Mouse (Mus musculus): ENCODE results near the gene Wwc2. TPM values are rescaled to one million over a fixed set of nuclear protein-coding genes. Genes with fewer than 3 reads are reported as not detected.
"Not testable (repeated sequence)": the region's sequence is repeated elsewhere in the genome, so short reads cannot be mapped to it uniquely, and the experiment has no call there.

The Wwc2 gene
- total and polyA plus RNA-seq, 2 experiments from 2014 or later = 8.2 to 18.5 TPM

DNA sequence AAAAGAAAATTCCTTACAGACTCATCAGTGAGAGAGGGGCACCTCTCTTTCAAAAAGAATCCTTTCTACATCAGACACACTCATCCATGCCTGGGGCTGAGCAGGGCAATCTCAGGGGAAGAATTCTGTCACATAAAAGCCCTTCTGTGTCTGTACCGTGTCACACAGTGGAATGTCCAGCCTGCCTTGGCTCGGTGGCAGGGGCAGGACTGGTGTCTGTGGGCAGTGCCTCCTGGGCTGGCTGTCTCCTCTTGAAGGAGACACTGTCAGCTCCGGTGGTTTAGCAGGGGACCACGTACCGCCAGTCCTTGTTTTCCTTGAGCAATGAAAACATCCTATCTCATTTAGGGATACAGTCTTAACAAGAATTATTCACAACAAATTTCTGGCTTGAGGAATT, 165.1 kb downstream of the Wwc2 start:
- WGBS = 27% methylated on average over 5 of the region's 5 CpGs
- no peak overlapping the region for H3K4me2 ChIP-seq (ENCODE audit: low read depth, low read length)
- H3K9me3 ChIP-seq (replicated peaks; ENCODE audit: control insufficient read depth, low read length) = no peaks in the 10 kb centered on the region
- no peak overlapping the region for H3K27ac ChIP-seq (ENCODE audit: low read depth)
- TF ChIP-seq EP300 (IDR thresholded peaks at IDR 0.05; ENCODE audit: low read depth) (no peak), CTCF (IDR thresholded peaks at IDR 0.05; ENCODE audit: low read depth) (no peak)
- ATAC-seq (ENCODE audit: insufficient read depth, low read depth) = peak; percentile 67
- H3K4me1 ChIP-seq (ENCODE audit: control insufficient read depth, insufficient read depth) = no peaks in the 10 kb centered on the region
- H3K36me3 ChIP-seq (replicated peaks; ENCODE audit: control insufficient read depth, insufficient read depth, low read length) = peaks cover 32% of the 10 kb centered on the region
- H3K27me3 ChIP-seq (ENCODE audit: control insufficient read depth, insufficient read depth, low read length) = no peaks in the 10 kb centered on the region
- no peak overlapping the region for H3K4me3 ChIP-seq (ENCODE audit: low read depth, low read length)
- no peak overlapping the region for H3K9ac ChIP-seq (replicated peaks; ENCODE audit: low read depth, low read length)
- no peak for DNase-seq (ENCODE audit: low spot score)

DNA sequence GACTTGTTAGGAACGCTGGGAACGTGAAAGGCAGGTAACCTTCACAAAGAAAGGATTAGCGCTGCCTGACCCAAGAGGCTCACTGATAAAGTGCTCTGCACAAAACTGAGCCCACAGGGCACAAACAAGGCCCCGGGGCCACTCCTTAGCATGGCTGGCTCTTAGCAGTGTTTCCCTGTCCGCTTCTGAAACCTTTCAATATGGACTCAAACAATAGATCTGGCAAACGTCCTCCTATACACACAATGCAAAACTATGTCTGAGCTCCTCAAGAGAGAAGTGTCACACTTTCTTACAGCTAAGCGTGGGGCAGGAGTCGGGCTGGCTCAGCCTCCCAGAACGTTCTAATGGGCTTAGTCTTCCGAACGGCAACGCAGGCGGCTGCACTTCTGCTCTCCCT, 166.5 kb downstream of the Wwc2 start, which contains the start of gene Cldn22:
Cldn22 (plus strand) TSS at position 301 of the 400 bp plus-strand sequence.
- no peak for TF ChIP-seq CTCF (IDR thresholded peaks at IDR 0.05; ENCODE audit: low read depth)
- TF ChIP-seq EP300 (IDR thresholded peaks at IDR 0.05; ENCODE audit: low read depth) = no peak
- ATAC-seq (ENCODE audit: insufficient read depth, low read depth) = no peak
- Histone ChIP-seq H3K9me3 (replicated peaks; ENCODE audit: control insufficient read depth, low read length) (no peaks in the 10 kb centered on the region), H3K4me2 (ENCODE audit: low read depth, low read length) (no peak within 1 kb of the TSS), H3K4me1 (ENCODE audit: control insufficient read depth, insufficient read depth) (no peaks in the 10 kb centered on the region), H3K27ac (ENCODE audit: low read depth) (no peak within 1 kb of the TSS), H3K36me3 (replicated peaks; ENCODE audit: control insufficient read depth, insufficient read depth, low read length) (peaks cover 18% of the 10 kb centered on the region), H3K27me3 (ENCODE audit: control insufficient read depth, insufficient read depth, low read length) (no peaks in the 10 kb centered on the region), H3K4me3 (ENCODE audit: low read depth, low read length) (no peak within 1 kb of the TSS), H3K9ac (replicated peaks; ENCODE audit: low read depth, low read length) (no peak within 1 kb of the TSS)
- WGBS = 78% methylated on average over 13 of the region's 13 CpGs
- no peak for DNase-seq (ENCODE audit: low spot score)

DNA sequence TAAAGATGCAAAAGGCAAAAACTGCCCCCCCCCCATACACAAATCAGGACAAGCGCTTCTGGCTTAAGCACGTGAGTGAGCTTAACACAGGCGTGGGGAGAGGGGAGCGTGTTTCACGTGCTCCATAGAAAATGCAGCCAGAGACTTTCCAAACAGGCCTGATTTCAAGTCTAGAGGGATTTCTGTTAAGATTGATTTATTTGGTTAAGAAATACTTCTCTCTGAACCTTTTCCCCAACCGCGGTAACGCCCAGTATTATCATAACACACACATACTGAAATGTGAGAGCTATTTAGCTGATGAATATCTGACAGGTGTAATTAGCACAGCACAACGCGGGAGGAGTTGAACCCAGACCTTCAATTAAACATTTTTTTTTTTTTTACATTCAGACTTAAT, 166.9 kb downstream of the Wwc2 start:
- no peak for ATAC-seq (ENCODE audit: insufficient read depth, low read depth)
- WGBS = 80% methylated on average over 10 of the region's 10 CpGs
- DNase-seq (ENCODE audit: low spot score) = no peak

DNA sequence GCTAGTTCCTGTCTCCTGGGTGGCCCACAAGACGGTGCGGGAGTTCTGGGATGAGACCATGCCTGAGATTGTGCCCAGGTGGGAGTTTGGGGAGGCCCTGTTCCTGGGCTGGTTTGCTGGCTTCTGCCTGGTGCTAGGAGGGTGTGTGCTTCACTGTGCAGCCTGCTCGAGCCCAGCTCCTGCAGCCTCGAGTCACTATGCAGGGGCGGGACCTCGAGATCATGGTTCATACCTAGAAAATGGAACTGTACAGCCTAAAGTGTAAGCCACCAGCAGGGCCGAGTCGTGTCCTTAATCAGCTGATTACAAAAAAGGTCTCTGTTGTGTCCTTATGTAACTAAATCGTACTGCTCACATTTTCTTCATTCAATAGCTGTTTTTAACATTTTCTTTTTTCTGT, 168.2 kb downstream of the Wwc2 start:
- H3K4me1 ChIP-seq (ENCODE audit: control insufficient read depth, insufficient read depth); H3K36me3 ChIP-seq (replicated peaks; ENCODE audit: control insufficient read depth, insufficient read depth, low read length); H3K9ac ChIP-seq (replicated peaks; ENCODE audit: low read depth, low read length); H3K9me3 ChIP-seq (replicated peaks; ENCODE audit: control insufficient read depth, low read length); H3K4me3 ChIP-seq (ENCODE audit: low read depth, low read length); H3K27me3 ChIP-seq (ENCODE audit: control insufficient read depth, insufficient read depth, low read length); H3K4me2 ChIP-seq (ENCODE audit: low read depth, low read length); H3K27ac ChIP-seq (ENCODE audit: low read depth); DNase-seq (ENCODE audit: low spot score); ATAC-seq (ENCODE audit: insufficient read depth, low read depth): not testable (repeated sequence)
- 70% methylated on average over 7 of the region's 9 CpGs for WGBS

More for the DNA sequence above, 166.9 kb downstream of the Wwc2 start:
- Histone ChIP-seq H3K4me3 (ENCODE audit: low read depth, low read length) (no peak overlapping the region), H3K36me3 (replicated peaks; ENCODE audit: control insufficient read depth, insufficient read depth, low read length) (peaks cover 14% of the 10 kb centered on the region), H3K27me3 (ENCODE audit: control insufficient read depth, insufficient read depth, low read length) (no peaks in the 10 kb centered on the region), H3K9ac (replicated peaks; ENCODE audit: low read depth, low read length) (no peak overlapping the region), H3K9me3 (replicated peaks; ENCODE audit: control insufficient read depth, low read length) (no peaks in the 10 kb centered on the region), H3K4me1 (ENCODE audit: control insufficient read depth, insufficient read depth) (no peaks in the 10 kb centered on the region), H3K27ac (ENCODE audit: low read depth) (no peak overlapping the region), H3K4me2 (ENCODE audit: low read depth, low read length) (no peak overlapping the region)
- no peak for TF ChIP-seq EP300 (IDR thresholded peaks at IDR 0.05; ENCODE audit: low read depth)
- no peak for TF ChIP-seq CTCF (IDR thresholded peaks at IDR 0.05; ENCODE audit: low read depth)

DNA sequence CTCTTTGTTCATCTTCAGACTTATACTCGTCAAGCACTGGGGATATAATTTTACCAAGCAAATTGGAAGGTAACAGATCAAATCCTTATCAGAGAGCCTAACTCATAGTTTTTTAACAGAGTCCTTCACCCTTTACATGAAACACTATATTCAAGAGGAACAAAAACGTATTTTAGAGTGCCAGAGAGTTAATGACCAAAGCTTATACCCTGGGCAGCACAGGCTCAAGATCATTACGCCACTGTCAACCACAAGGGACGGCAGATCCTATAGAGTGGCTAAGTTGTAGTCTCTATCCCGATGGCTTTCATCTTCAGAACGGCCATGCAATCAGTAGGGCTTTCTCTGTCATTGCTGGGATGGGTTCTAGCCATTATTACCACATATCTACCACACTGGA, 168.9 kb downstream of the Wwc2 start, which contains the start of gene Cldn24:
Cldn24 (plus strand) TSS at position 301 of the 400 bp plus-strand sequence.
- DNase-seq (ENCODE audit: low spot score) (no peak), ATAC-seq (ENCODE audit: insufficient read depth, low read depth) (no peak)
- no peaks in the 10 kb centered on the region for H3K4me1 ChIP-seq (ENCODE audit: control insufficient read depth, insufficient read depth)
- no peak within 1 kb of the TSS for H3K4me2 ChIP-seq (ENCODE audit: low read depth, low read length)
- TF ChIP-seq EP300 (IDR thresholded peaks at IDR 0.05; ENCODE audit: low read depth) = no peak
- no peak for TF ChIP-seq CTCF (IDR thresholded peaks at IDR 0.05; ENCODE audit: low read depth)
- no peak within 1 kb of the TSS for H3K9ac ChIP-seq (replicated peaks; ENCODE audit: low read depth, low read length)
- H3K27me3 ChIP-seq (ENCODE audit: control insufficient read depth, insufficient read depth, low read length) = no peaks in the 10 kb centered on the region
- H3K36me3 ChIP-seq (replicated peaks; ENCODE audit: control insufficient read depth, insufficient read depth, low read length) = 0 out of 2 replicates have a peak, but pooled peaks cover under 1% of the 10 kb centered on the region
- no peak within 1 kb of the TSS for H3K27ac ChIP-seq (ENCODE audit: low read depth)
- H3K4me3 ChIP-seq (ENCODE audit: low read depth, low read length) = no peak within 1 kb of the TSS
- WGBS = 85% methylated on average over 6 of the region's 6 CpGs
- H3K9me3 ChIP-seq (replicated peaks; ENCODE audit: control insufficient read depth, low read length) = no peaks in the 10 kb centered on the region
